8 mouse cellular contexts compared by ENCODE assay signal in genomic region chr13:32297398-32297797, GRCm38 (mm10). TPM values are rescaled to one million over a fixed set of nuclear protein-coding genes. Genes with fewer than 3 reads are reported as not detected.
DNase-seq lines count a peak whose midpoint lies in the region; ATAC-seq and TF ChIP-seq lines count a peak whose summit lies in the region.

No protein-coding gene starts in this region.

- TF ChIP-seq EP300 in ES-Bruce4 (IDR thresholded peaks at IDR 0.05; ENCODE audit: insufficient read depth, low read depth, low read length) = no peak
- TF ChIP-seq EP300 in stomach, postnatal 0 days (optimal IDR thresholded peaks at IDR 0.05) = no peak

- H3K27ac ChIP-seq in heart, embryonic 11.5 days (ENCODE audit: low read depth, low read length) = no peak overlapping the region
- H3K27ac ChIP-seq in ES-Bruce4 (ENCODE audit: insufficient read depth, low read length) = no peak overlapping the region
- H3K27ac ChIP-seq in stomach, postnatal 0 days (replicated peaks) = no peak overlapping the region

- intact Hi-C loops in heart, postnatal 14 days (cut with DNase I) = loop anchor here (1.0 to 10.0 kb wide), 4 partner anchors 80 to 505 kb away; no protein-coding TSS in a partner anchor

- H3K4me2 ChIP-seq in heart, embryonic 11.5 days = no peak overlapping the region
- H3K4me2 ChIP-seq in stomach, postnatal 0 days (replicated peaks; ENCODE audit: low read depth) = no peak overlapping the region

- peak; percentile 46 to 77 for DNase-seq in heart, adult 18-20 months
- DNase-seq in cerebellum, postnatal 14 days = peak; percentile 28 to 38
- peak; percentile 46 to 64 for DNase-seq in heart, postnatal 14 days
- DNase-seq in layer of hippocampus, adult 11-12 months (ENCODE audit: low spot score) = peak; percentile 47
- DNase-seq in stomach, postnatal 0 days (ENCODE audit: low spot score) = peak; percentile 34

- no peak for ATAC-seq in heart, embryonic 11.5 days (replicated peaks; ENCODE audit: insufficient number of reproducible peaks, low FRiP score, low TSS enrichment)
- peak; percentile 87 for ATAC-seq in megakaryocyte-erythroid progenitor cell, adult 5-6 weeks (replicated peaks; ENCODE audit: low FRiP score, low TSS enrichment, poor library complexity, severe bottlenecking)
- ATAC-seq in stomach, postnatal 0 days (ENCODE audit: low FRiP score, low TSS enrichment) = no peak

- H3K36me3 ChIP-seq in heart, embryonic 11.5 days (ENCODE audit: control insufficient read depth, insufficient read depth, low read length) = no peaks in the 10 kb centered on the region
- no peaks in the 10 kb centered on the region for H3K36me3 ChIP-seq in ES-Bruce4 (ENCODE audit: control insufficient read depth, insufficient read depth, low read length, poor library complexity, severe bottlenecking)
- H3K36me3 ChIP-seq in stomach, postnatal 0 days (ENCODE audit: control insufficient read depth, insufficient read depth, low read length) = no peaks in the 10 kb centered on the region

- H3K9me3 ChIP-seq in heart, embryonic 11.5 days (replicated peaks; ENCODE audit: control insufficient read depth, low read length) = no peaks in the 10 kb centered on the region
- peaks cover 14% of the 10 kb centered on the region for H3K9me3 ChIP-seq in ES-Bruce4 (replicated peaks; ENCODE audit: control insufficient read depth, insufficient read depth, low read length, poor library complexity, severe bottlenecking)
- no peaks in the 10 kb centered on the region for H3K9me3 ChIP-seq in stomach, postnatal 0 days (ENCODE audit: control insufficient read depth, low read length)

- 41% methylated on average over 5 of the region's 5 CpGs for WGBS in heart, embryonic 11.5 days (ENCODE audit: insufficient replicate concordance)
- 49% methylated on average over 5 of the region's 5 CpGs for WGBS in stomach, postnatal 0 days

- TF ChIP-seq POLR2A in ES-Bruce4 (IDR thresholded peaks at IDR 0.05; ENCODE audit: insufficient read depth, low read length) = no peak

- TF ChIP-seq CTCF in ES-Bruce4 (IDR thresholded peaks at IDR 0.05; ENCODE audit: low read depth, low read length) = peak; percentile 4
- TF ChIP-seq CTCF in stomach, postnatal 0 days (IDR thresholded peaks at IDR 0.05; ENCODE audit: low read depth) = peak; percentile 77

- no peak overlapping the region for H3K4me3 ChIP-seq in heart, embryonic 11.5 days (ENCODE audit: low read depth, low read length)
- H3K4me3 ChIP-seq in ES-Bruce4 (ENCODE audit: low read depth, low read length) = no peak overlapping the region
- no peak overlapping the region for H3K4me3 ChIP-seq in stomach, postnatal 0 days (ENCODE audit: low read depth, low read length)

- H3K27me3 ChIP-seq in heart, embryonic 11.5 days (ENCODE audit: control insufficient read depth, insufficient read depth, low read length) = no peaks in the 10 kb centered on the region
- no peaks in the 10 kb centered on the region for H3K27me3 ChIP-seq in ES-Bruce4 (ENCODE audit: control insufficient read depth, insufficient read depth, low read length, poor library complexity, severe bottlenecking)
- no peaks in the 10 kb centered on the region for H3K27me3 ChIP-seq in stomach, postnatal 0 days (ENCODE audit: control insufficient read depth, insufficient read depth, low read length)

- no peak overlapping the region for H3K9ac ChIP-seq in heart, embryonic 11.5 days (ENCODE audit: low read depth, low read length)
- no peak overlapping the region for H3K9ac ChIP-seq in ES-Bruce4 (ENCODE audit: low read depth, poor library complexity, severe bottlenecking)
- H3K9ac ChIP-seq in stomach, postnatal 0 days (ENCODE audit: low read length) = no peak overlapping the region

- H3K4me1 ChIP-seq in heart, embryonic 11.5 days (ENCODE audit: control insufficient read depth, insufficient read depth, low read length) = no peaks in the 10 kb centered on the region
- H3K4me1 ChIP-seq in ES-Bruce4 (ENCODE audit: control insufficient read depth, insufficient read depth, low read length) = no peaks in the 10 kb centered on the region
- no peaks in the 10 kb centered on the region for H3K4me1 ChIP-seq in stomach, postnatal 0 days (replicated peaks; ENCODE audit: control insufficient read depth, insufficient read depth)

RNA-seq across cellular contexts. Expression of gene Gmds, which starts 41.1 kb away (rescaled TPM):
- 1 to 10 TPM; 5.5 to 6.5 TPM for total RNA-seq in heart, adult 18-20 months (2021)
- polyA plus RNA-seq in heart, embryonic 11.5 days (2014; fragmentation: Nextera tagmentation; extraction: Ambion mirVana) = 29.0 and 31.3 TPM in 2 replicates
- 10.6 and 12.5 TPM in 2 replicates for polyA plus RNA-seq in ES-Bruce4 (2011; ENCODE audit: insufficient read depth, insufficient read length, low read depth, missing spikeins)
- total RNA-seq in heart, postnatal 14 days (2021) = 1 to 10 TPM; 6.3 to 6.6 TPM
- total RNA-seq in megakaryocyte-erythroid progenitor cell, adult 5-6 weeks (2014; fragmentation: Nextera tagmentation) = 11.4 and 12.1 TPM in 2 replicates
- 16.2 and 17.4 TPM in 2 replicates for total RNA-seq in megakaryocyte-erythroid progenitor cell, adult 5-6 weeks (2017)
- polyA plus RNA-seq in stomach, postnatal 0 days (2015; fragmentation: Nextera tagmentation; extraction: Ambion mirVana) = 101 and 102 TPM in 2 replicates
